Mouse (Mus musculus) thymus, adult 2 months (tissue): Measurements from ENCODE around the gene Gm37240.

ENCODE experiments used
- CTCF ChIP-seq: fragments of 200-500 bp; IDR thresholded peaks from 2 replicates; pipeline ENCODE4 v1.5.1; 2012; ENCODE audit warnings: mild to moderate bottlenecking, control low read depth, low read length, moderate library complexity, borderline replicate concordance; ENCODE audit not compliant: control insufficient read depth, poor library complexity, insufficient read depth; ENCODE audit errors: extremely low read depth
- POLR2A ChIP-seq: fragments of 200-500 bp; IDR thresholded peaks from 2 replicates; pipeline ENCODE4 v1.6.1; 2012; ENCODE audit warnings: mild to moderate bottlenecking, low read length, control low read depth, moderate library complexity; ENCODE audit not compliant: control insufficient read depth, poor library complexity, insufficient read depth; ENCODE audit errors: extremely low read depth

DNA sequence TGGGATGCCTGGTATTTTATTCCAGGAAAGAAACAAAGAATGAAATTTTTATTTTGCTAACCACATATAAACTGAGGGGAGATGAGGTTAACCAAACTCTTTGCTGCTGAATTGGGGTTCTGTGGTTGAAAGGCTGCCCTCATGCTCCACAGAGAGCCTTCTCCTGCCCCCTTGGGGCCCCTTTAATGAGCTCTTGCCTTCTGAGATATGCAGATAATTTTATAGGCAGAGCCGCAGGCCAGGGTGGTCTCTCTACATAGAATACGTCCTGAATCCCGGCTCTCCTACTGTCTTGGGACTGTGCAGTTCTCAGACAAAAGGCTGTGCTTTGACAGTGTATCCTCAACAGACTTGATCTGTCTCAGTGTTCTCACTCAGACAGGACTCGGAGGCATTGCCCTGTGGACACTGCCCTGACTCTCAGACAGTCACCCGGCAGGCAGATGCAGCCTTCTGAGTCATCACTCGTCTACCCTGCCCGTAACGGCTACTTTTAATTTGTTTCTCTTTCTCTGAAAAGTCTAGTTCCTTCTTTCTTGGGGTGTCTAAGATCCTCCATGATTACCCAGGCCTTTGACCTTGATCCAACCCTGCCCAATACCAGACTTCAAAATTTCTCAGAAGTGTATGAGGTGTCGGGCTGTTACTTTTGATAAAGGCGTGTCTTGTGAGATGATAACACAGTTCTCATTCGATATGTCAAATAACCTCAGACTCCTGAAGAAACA is 1184.1 kb downstream of the Gm37240 start:
- TF ChIP-seq POLR2A (no peak), CTCF (no peak)
